Mouse (Mus musculus) erythroblast, embryonic 14.5 days (primary cell): Measurements from ENCODE around the gene Wwox. TPM values are rescaled to one million over a fixed set of nuclear protein-coding genes. Genes with fewer than 3 reads are reported as not detected.

Experiments used
- H3K27me3 ChIP-seq: 2 replicates; pipeline ENCODE4 v1.6.1; 2012; ENCODE audit warnings: inconsistent platforms; ENCODE audit not compliant: control insufficient read depth
- H3K36me3 ChIP-seq: 2 replicates; pipeline ENCODE4 v1.6.1; 2012; ENCODE audit warnings: mild to moderate bottlenecking, inconsistent platforms; ENCODE audit not compliant: control insufficient read depth
- H3K4me1 ChIP-seq: 2 replicates; pipeline ENCODE4 v1.6.1; 2012; ENCODE audit warnings: inconsistent platforms; ENCODE audit not compliant: control insufficient read depth
- H3K4me3 ChIP-seq: replicated peaks from 2 replicates; pipeline ENCODE3; 2012; ENCODE audit warnings: moderate library complexity, mild to moderate bottlenecking, inconsistent platforms
- H3K9me3 ChIP-seq: 2 replicates; pipeline ENCODE4 v1.6.1; 2012; ENCODE audit warnings: low read length, inconsistent platforms, mixed read lengths; ENCODE audit not compliant: control insufficient read depth
- GATA1 ChIP-seq: IDR thresholded peaks from 2 replicates; pipeline ENCODE4 v1.6.1; 2012; ENCODE audit warnings: low read length, inconsistent platforms, mixed read lengths
- TAL1 ChIP-seq: IDR thresholded peaks from 3 replicates; pipeline ENCODE4 v1.6.1; 2012; ENCODE audit warnings: low read length, inconsistent platforms, mixed read lengths
- polyA plus RNA-seq: library from polyadenylated mRNA; stranded (reverse); fragments of >175 nt; gene quantifications from 2 replicates; pipeline ENCODE4 v1.2.3, GENCODE M21; 2012

Wwox gene
- polyA plus RNA-seq, 1 experiment: 0.18 TPM

- no peaks in the 10 kb centered on the region for H3K36me3 ChIP-seq
- H3K27me3 ChIP-seq: no peaks in the 10 kb centered on the region
- TF ChIP-seq TAL1 (no peak), GATA1 (no peak)
Observed at GRCm38 (mm10) chr8:114499448-114500144, 60.1 kb downstream of the Wwox start.

GRCm38 (mm10) chr8:114501906-114502305, 62.5 kb downstream of the Wwox start:
- TF ChIP-seq GATA1: no peak
- no peak for TF ChIP-seq TAL1
- H3K27me3 ChIP-seq: no peaks in the 10 kb centered on the region
- H3K4me3 ChIP-seq: no peak overlapping the region
- no peaks in the 10 kb centered on the region for H3K9me3 ChIP-seq
- no peaks in the 10 kb centered on the region for H3K4me1 ChIP-seq
- H3K36me3 ChIP-seq: no peaks in the 10 kb centered on the region

More at GRCm38 (mm10) chr8:114499448-114500144, 60.1 kb downstream of the Wwox start:
- H3K9me3 ChIP-seq: no peaks in the 10 kb centered on the region
- H3K4me3 ChIP-seq: no peak overlapping the region
- no peaks in the 10 kb centered on the region for H3K4me1 ChIP-seq

DNA sequence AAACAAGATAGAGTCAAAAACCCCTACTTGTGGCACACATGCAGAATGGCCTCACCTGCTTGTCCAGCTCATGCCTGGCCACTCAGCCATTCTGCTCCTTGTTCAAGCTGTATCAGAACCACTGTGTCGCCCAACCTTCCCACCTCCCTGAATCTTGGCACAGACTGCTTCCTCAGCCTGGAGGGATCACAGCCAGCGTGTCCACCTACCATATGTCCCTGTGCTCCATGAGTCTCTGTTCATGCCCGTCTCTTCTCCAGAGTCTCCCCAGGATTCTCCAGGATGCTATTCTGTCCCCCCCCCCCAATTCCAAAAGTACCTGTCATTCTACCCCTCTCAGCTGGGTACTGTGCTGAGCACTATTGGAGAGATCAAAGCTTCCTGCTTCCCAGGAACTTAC, 63.7 kb downstream of the Wwox start:
- Histone ChIP-seq H3K4me3 (no peak overlapping the region), H3K9me3 (no peaks in the 10 kb centered on the region), H3K4me1 (no peaks in the 10 kb centered on the region), H3K27me3 (no peaks in the 10 kb centered on the region), H3K36me3 (no peaks in the 10 kb centered on the region)
- TF ChIP-seq TAL1 (no peak), GATA1 (no peak)

- Histone ChIP-seq H3K27me3 (no peaks in the 10 kb centered on the region), H3K36me3 (no peaks in the 10 kb centered on the region)
- no peak for TF ChIP-seq GATA1
- no peak for TF ChIP-seq TAL1
Observed at GRCm38 (mm10) chr8:114504889-114505288, 65.4 kb downstream of the Wwox start.

GRCm38 (mm10) chr8:114505351-114506347, 66.2 kb downstream of the Wwox start:
- TF ChIP-seq GATA1: no peak
- no peak for TF ChIP-seq TAL1
- Histone ChIP-seq H3K36me3 (no peaks in the 10 kb centered on the region), H3K4me3 (no peak overlapping the region), H3K9me3 (no peaks in the 10 kb centered on the region), H3K4me1 (no peaks in the 10 kb centered on the region), H3K27me3 (no peaks in the 10 kb centered on the region)

More at GRCm38 (mm10) chr8:114504889-114505288, 65.4 kb downstream of the Wwox start:
- Histone ChIP-seq H3K4me1 (no peaks in the 10 kb centered on the region), H3K4me3 (no peak overlapping the region), H3K9me3 (no peaks in the 10 kb centered on the region)

- H3K27me3 ChIP-seq: no peaks in the 10 kb centered on the region
- no peaks in the 10 kb centered on the region for H3K9me3 ChIP-seq
- H3K4me3 ChIP-seq: no peak overlapping the region
- H3K4me1 ChIP-seq: no peaks in the 10 kb centered on the region
- TF ChIP-seq TAL1 (no peak), GATA1 (no peak)
- no peaks in the 10 kb centered on the region for H3K36me3 ChIP-seq
Observed at GRCm38 (mm10) chr8:114507404-114507803, 67.9 kb downstream of the Wwox start.

- no peak for TF ChIP-seq TAL1
- no peak for TF ChIP-seq GATA1
- H3K9me3 ChIP-seq: no peaks in the 10 kb centered on the region
- no peaks in the 10 kb centered on the region for H3K27me3 ChIP-seq
- no peaks in the 10 kb centered on the region for H3K36me3 ChIP-seq
- no peaks in the 10 kb centered on the region for H3K4me1 ChIP-seq
- H3K4me3 ChIP-seq: no peak overlapping the region
Observed at GRCm38 (mm10) chr8:114510226-114510625, 70.8 kb downstream of the Wwox start.

- peaks cover 5% of the 10 kb centered on the region for H3K9me3 ChIP-seq
- no peak for TF ChIP-seq GATA1
- TF ChIP-seq TAL1: no peak
- no peaks in the 10 kb centered on the region for H3K4me1 ChIP-seq
- no peaks in the 10 kb centered on the region for H3K36me3 ChIP-seq
- no peak overlapping the region for H3K4me3 ChIP-seq
- H3K27me3 ChIP-seq: no peaks in the 10 kb centered on the region
Observed at GRCm38 (mm10) chr8:114512075-114512935, 72.8 kb downstream of the Wwox start.

GRCm38 (mm10) chr8:114514692-114515091, 75.2 kb downstream of the Wwox start:
- TF ChIP-seq GATA1 (no peak), TAL1 (no peak)
- H3K4me3 ChIP-seq: no peak overlapping the region
- H3K4me1 ChIP-seq: no peaks in the 10 kb centered on the region
- no peaks in the 10 kb centered on the region for H3K36me3 ChIP-seq
- peaks cover 5% of the 10 kb centered on the region for H3K9me3 ChIP-seq
- H3K27me3 ChIP-seq: no peaks in the 10 kb centered on the region
